Mouse (Mus musculus): Measurements from ENCODE around the gene Krt33b. TPM values are rescaled to one million over a fixed set of nuclear protein-coding genes. Genes with fewer than 3 reads are reported as not detected.

The Krt33b gene
- polyA plus RNA-seq, 1 experiment from 2014 or later: not detected

DNA sequence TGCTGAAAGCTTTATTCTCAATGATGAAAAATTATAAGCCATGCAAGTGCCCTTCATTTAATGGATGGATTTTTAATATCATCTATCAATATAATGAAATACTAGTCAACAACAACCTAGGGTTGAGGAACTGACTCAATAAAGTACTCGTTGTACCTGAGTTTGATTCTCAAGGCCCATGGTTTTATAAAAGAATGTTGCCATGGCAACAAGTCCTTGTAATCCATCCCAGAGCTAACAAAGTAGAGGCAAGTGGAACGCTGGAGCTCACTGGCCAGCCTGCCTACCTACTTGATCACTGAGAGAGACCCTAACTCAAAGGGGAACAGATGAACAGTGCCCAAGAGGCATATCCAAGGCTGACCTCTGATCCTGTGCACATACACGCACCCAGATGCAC is 39.1 kb downstream of the Krt33b start:
- Histone ChIP-seq H3K4me1 (no peaks in the 10 kb centered on the region), H3K4me2 (no peak overlapping the region), H3K9ac (no peak overlapping the region), H3K27me3 (replicated peaks) (peaks cover 43% of the 10 kb centered on the region), H3K27ac (replicated peaks) (no peak overlapping the region), H3K4me3 (no peak overlapping the region), H3K9me3 (no peaks in the 10 kb centered on the region), H3K36me3 (no peaks in the 10 kb centered on the region)
- no peak for ATAC-seq (ENCODE audit: extremely low read depth, insufficient number of reproducible peaks, low FRiP score, low TSS enrichment)
- WGBS: 72% methylated on average over 3 of the region's 3 CpGs

- WGBS: 66% methylated on average over 6 of the region's 6 CpGs
- Histone ChIP-seq H3K36me3 (no peaks in the 10 kb centered on the region), H3K27me3 (replicated peaks) (peaks cover 43% of the 10 kb centered on the region), H3K9ac (no peak overlapping the region), H3K4me1 (no peaks in the 10 kb centered on the region), H3K9me3 (no peaks in the 10 kb centered on the region), H3K27ac (replicated peaks) (no peak overlapping the region), H3K4me2 (no peak overlapping the region), H3K4me3 (no peak overlapping the region)
- ATAC-seq (ENCODE audit: extremely low read depth, insufficient number of reproducible peaks, low FRiP score, low TSS enrichment): no peak
Measured at GRCm38 (mm10) chr11:99989881-99990405, 39.7 kb downstream of the Krt33b start.

DNA sequence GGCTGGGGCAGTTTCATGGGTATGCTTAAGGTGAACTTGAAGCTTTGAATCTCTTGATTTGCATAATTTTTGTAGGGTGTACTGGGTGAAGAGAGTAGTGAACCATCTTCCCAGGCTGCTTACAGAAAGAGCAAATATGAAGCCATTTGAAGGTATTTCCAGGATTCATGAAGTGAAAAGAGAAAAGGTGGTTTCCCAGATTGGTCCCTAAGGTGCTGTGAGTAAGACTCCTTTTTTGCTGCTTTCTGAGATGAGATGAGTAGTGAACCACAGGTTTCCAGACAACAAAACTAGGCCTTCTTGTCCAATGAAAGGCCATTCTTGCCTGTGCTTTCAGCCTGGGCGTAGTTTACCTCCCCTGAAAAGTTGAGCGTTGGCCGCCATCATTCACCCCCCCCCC is 41.1 kb downstream of the Krt33b start:
- Histone ChIP-seq H3K4me3 (no peak overlapping the region), H3K4me1 (no peaks in the 10 kb centered on the region), H3K9ac (no peak overlapping the region), H3K27me3 (replicated peaks) (peaks cover 40% of the 10 kb centered on the region), H3K36me3 (no peaks in the 10 kb centered on the region), H3K27ac (replicated peaks) (no peak overlapping the region), H3K4me2 (no peak overlapping the region), H3K9me3 (no peaks in the 10 kb centered on the region)
- no peak for ATAC-seq (ENCODE audit: extremely low read depth, insufficient number of reproducible peaks, low FRiP score, low TSS enrichment)
- WGBS: 78% methylated on average over 3 of the region's 3 CpGs

DNA sequence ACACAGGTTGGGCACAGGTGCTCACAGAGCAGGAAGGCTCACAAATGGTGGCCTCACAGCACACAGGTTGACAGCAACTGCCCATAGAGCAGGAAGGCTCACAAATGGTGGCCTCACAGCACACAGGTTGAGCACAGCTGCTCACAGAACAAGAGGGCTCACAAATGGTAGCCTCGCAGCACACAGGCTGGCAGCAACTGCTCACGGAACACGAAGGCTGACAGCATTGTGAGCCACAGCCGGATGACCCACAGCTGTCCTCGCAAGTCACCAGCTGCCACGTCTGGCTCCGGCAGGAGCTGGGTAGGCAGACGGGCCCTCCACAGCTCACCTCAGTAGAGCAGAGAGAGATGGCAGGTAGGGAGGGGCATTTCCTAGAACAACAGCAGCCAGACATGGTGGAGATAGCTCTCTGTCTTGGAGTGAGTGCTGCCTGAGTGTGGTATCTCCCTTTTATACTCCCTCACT is 43.5 kb downstream of the Krt33b start, which contains the start of gene Krtap16-1:
Krtap16-1 (minus strand) TSS at position 418 of the 468 bp plus-strand sequence.
- ATAC-seq (ENCODE audit: extremely low read depth, insufficient number of reproducible peaks, low FRiP score, low TSS enrichment): no peak
- no peaks in the 10 kb centered on the region for H3K9me3 ChIP-seq
- no peak within 1 kb of the TSS for H3K9ac ChIP-seq
- H3K4me2 ChIP-seq: no peak within 1 kb of the TSS
- H3K27me3 ChIP-seq (replicated peaks): peaks cover 35% of the 10 kb centered on the region
- H3K27ac ChIP-seq (replicated peaks): no peak within 1 kb of the TSS
- no peaks in the 10 kb centered on the region for H3K4me1 ChIP-seq
- 71% methylated on average over 8 of the region's 8 CpGs for WGBS
- no peaks in the 10 kb centered on the region for H3K36me3 ChIP-seq
- H3K4me3 ChIP-seq: no peak within 1 kb of the TSS

- ATAC-seq (ENCODE audit: extremely low read depth, insufficient number of reproducible peaks, low FRiP score, low TSS enrichment): no peak
- Histone ChIP-seq H3K27me3 (replicated peaks) (peaks cover 35% of the 10 kb centered on the region), H3K27ac (replicated peaks) (no peak overlapping the region), H3K36me3 (no peaks in the 10 kb centered on the region), H3K4me1 (no peaks in the 10 kb centered on the region), H3K4me2 (no peak overlapping the region), H3K9ac (no peak overlapping the region), H3K9me3 (no peaks in the 10 kb centered on the region), H3K4me3 (no peak overlapping the region)
- WGBS: 69% methylated on average over 20 of the region's 20 CpGs
Measured at GRCm38 (mm10) chr11:99985291-99986092, 44.2 kb downstream of the Krt33b start.

GRCm38 (mm10) chr11:99983442-99983841 is 46.2 kb downstream of the Krt33b start:
- Histone ChIP-seq H3K4me1 (no peaks in the 10 kb centered on the region), H3K36me3 (no peaks in the 10 kb centered on the region)

GRCm38 (mm10) chr11:99982731-99983130 is 46.9 kb downstream of the Krt33b start:
- H3K4me1 ChIP-seq: no peaks in the 10 kb centered on the region
- H3K27me3 ChIP-seq (replicated peaks): peaks cover 35% of the 10 kb centered on the region
- H3K4me2 ChIP-seq: no peak overlapping the region
- H3K36me3 ChIP-seq: no peaks in the 10 kb centered on the region
- no peak overlapping the region for H3K27ac ChIP-seq (replicated peaks)
- ATAC-seq (ENCODE audit: extremely low read depth, insufficient number of reproducible peaks, low FRiP score, low TSS enrichment): no peak
- WGBS: 71% methylated on average over 9 of the region's 9 CpGs
- no peaks in the 10 kb centered on the region for H3K9me3 ChIP-seq
- no peak overlapping the region for H3K9ac ChIP-seq
- no peak overlapping the region for H3K4me3 ChIP-seq

More at GRCm38 (mm10) chr11:99983442-99983841, 46.2 kb downstream of the Krt33b start:
- Histone ChIP-seq H3K4me3 (no peak overlapping the region), H3K27ac (replicated peaks) (no peak overlapping the region), H3K27me3 (replicated peaks) (peaks cover 35% of the 10 kb centered on the region), H3K9me3 (no peaks in the 10 kb centered on the region), H3K9ac (no peak overlapping the region), H3K4me2 (no peak overlapping the region)
- 84% methylated on average over 1 of the region's 1 CpGs for WGBS
- no peak for ATAC-seq (ENCODE audit: extremely low read depth, insufficient number of reproducible peaks, low FRiP score, low TSS enrichment)

DNA sequence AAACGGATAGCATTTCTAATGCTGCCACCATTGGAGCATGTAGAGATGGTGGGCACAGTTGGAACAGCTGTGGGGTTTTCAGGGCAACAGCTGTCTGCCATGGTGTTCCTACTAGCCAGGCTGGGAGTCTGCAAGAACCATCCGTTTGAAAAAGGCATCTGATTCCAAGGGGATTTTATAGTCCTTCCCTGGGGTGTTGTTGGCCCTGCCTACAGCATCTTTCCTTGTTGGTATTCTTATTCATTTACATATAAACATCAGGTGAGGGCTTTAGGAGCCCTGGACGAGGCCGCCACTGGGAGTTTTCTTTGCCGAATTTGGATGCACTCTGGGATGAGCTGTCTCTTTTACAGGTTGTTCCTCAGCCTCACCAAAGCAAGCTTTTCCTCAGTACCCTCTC is 50.7 kb downstream of the Krt33b start, which contains the start of gene Krtap29-1:
Krtap29-1 (minus strand) TSS at position 101 of the 400 bp plus-strand sequence.
- 64% methylated on average over 5 of the region's 5 CpGs for WGBS
- Histone ChIP-seq H3K9ac (no peak within 1 kb of the TSS), H3K9me3 (no peaks in the 10 kb centered on the region), H3K27me3 (replicated peaks) (peaks cover 10% of the 10 kb centered on the region; the same call in 1 of the 2 replicates), H3K36me3 (no peaks in the 10 kb centered on the region), H3K4me1 (no peaks in the 10 kb centered on the region), H3K4me2 (no peak within 1 kb of the TSS), H3K27ac (replicated peaks) (no peak within 1 kb of the TSS), H3K4me3 (no peak within 1 kb of the TSS)
- no peak for ATAC-seq (ENCODE audit: extremely low read depth, insufficient number of reproducible peaks, low FRiP score, low TSS enrichment)

Other genes starting within 250 kb of the Krt33b start
- not detected in 2 replicates for gene Krtap4-8, start 249.2 kb downstream of the Krt33b start, polyA plus RNA-seq (2015; fragmentation: Nextera tagmentation; extraction: Ambion mirVana)
- gene Krtap4-9, start 244.7 kb downstream of the Krt33b start, polyA plus RNA-seq (2015; fragmentation: Nextera tagmentation; extraction: Ambion mirVana): not detected in 2 replicates
- not detected in 2 replicates for gene Gm11596, start 236.4 kb downstream of the Krt33b start, polyA plus RNA-seq (2015; fragmentation: Nextera tagmentation; extraction: Ambion mirVana)
- gene Gm11569, start 230.9 kb downstream of the Krt33b start, polyA plus RNA-seq (2015; fragmentation: Nextera tagmentation; extraction: Ambion mirVana): not detected in 2 replicates
- gene Gm11554, start 225.4 kb downstream of the Krt33b start, polyA plus RNA-seq (2015; fragmentation: Nextera tagmentation; extraction: Ambion mirVana): not detected in 2 replicates
- not detected in 2 replicates for gene Krtap4-13, start 220.0 kb downstream of the Krt33b start, polyA plus RNA-seq (2015; fragmentation: Nextera tagmentation; extraction: Ambion mirVana)
- not detected in 2 replicates for gene Gm11564, start 214.2 kb downstream of the Krt33b start, polyA plus RNA-seq (2015; fragmentation: Nextera tagmentation; extraction: Ambion mirVana)
- gene 2300003K06Rik, start 191.8 kb downstream of the Krt33b start, polyA plus RNA-seq (2015; fragmentation: Nextera tagmentation; extraction: Ambion mirVana): not detected in 2 replicates
- gene Krtap4-16, start 178.3 kb downstream of the Krt33b start, polyA plus RNA-seq (2015; fragmentation: Nextera tagmentation; extraction: Ambion mirVana): not detected in 2 replicates
- not detected in 2 replicates for gene Gm11568, start 172.0 kb downstream of the Krt33b start, polyA plus RNA-seq (2015; fragmentation: Nextera tagmentation; extraction: Ambion mirVana)
- not detected in 2 replicates for gene Gm11559, start 165.4 kb downstream of the Krt33b start, polyA plus RNA-seq (2015; fragmentation: Nextera tagmentation; extraction: Ambion mirVana)
- not detected in 2 replicates for gene Krtap9-1, start 156.5 kb downstream of the Krt33b start, polyA plus RNA-seq (2015; fragmentation: Nextera tagmentation; extraction: Ambion mirVana)
- gene Gm11567, start 150.7 kb downstream of the Krt33b start, polyA plus RNA-seq (2015; fragmentation: Nextera tagmentation; extraction: Ambion mirVana): not detected in 2 replicates
- gene Krtap31-1, start 121.9 kb downstream of the Krt33b start, polyA plus RNA-seq (2015; fragmentation: Nextera tagmentation; extraction: Ambion mirVana): not detected in 2 replicates
- gene Gm11565, start 115.1 kb downstream of the Krt33b start, polyA plus RNA-seq (2015; fragmentation: Nextera tagmentation; extraction: Ambion mirVana): not detected in 2 replicates
- not detected in 2 replicates for gene Krtap31-2, start 93.6 kb downstream of the Krt33b start, polyA plus RNA-seq (2015; fragmentation: Nextera tagmentation; extraction: Ambion mirVana)
- gene Krtap9-5, start 81.4 kb downstream of the Krt33b start, polyA plus RNA-seq (2015; fragmentation: Nextera tagmentation; extraction: Ambion mirVana): not detected in 2 replicates
- gene Krtap29-1, start 50.8 kb downstream of the Krt33b start, polyA plus RNA-seq (2015; fragmentation: Nextera tagmentation; extraction: Ambion mirVana): not detected in 2 replicates
- gene Krtap16-1, start 43.3 kb downstream of the Krt33b start, polyA plus RNA-seq (2015; fragmentation: Nextera tagmentation; extraction: Ambion mirVana): not detected in 2 replicates
- gene Krtap17-1, start 35.9 kb downstream of the Krt33b start, polyA plus RNA-seq (2015; fragmentation: Nextera tagmentation; extraction: Ambion mirVana): not detected in 2 replicates
- gene Krt33a, start 13.7 kb downstream of the Krt33b start, polyA plus RNA-seq (2015; fragmentation: Nextera tagmentation; extraction: Ambion mirVana): not detected in 2 replicates
- gene Krt34, start 11.7 kb upstream of the Krt33b start, polyA plus RNA-seq (2015; fragmentation: Nextera tagmentation; extraction: Ambion mirVana): not detected in 2 replicates
- not detected in 2 replicates for gene Krt31, start 20.7 kb upstream of the Krt33b start, polyA plus RNA-seq (2015; fragmentation: Nextera tagmentation; extraction: Ambion mirVana)
- not detected in 2 replicates for gene Krt32, start 58.4 kb upstream of the Krt33b start, polyA plus RNA-seq (2015; fragmentation: Nextera tagmentation; extraction: Ambion mirVana)
- gene Krt35, start 66.4 kb upstream of the Krt33b start, polyA plus RNA-seq (2015; fragmentation: Nextera tagmentation; extraction: Ambion mirVana): not detected in 2 replicates
- not detected in 2 replicates for gene Krt36, start 75.8 kb upstream of the Krt33b start, polyA plus RNA-seq (2015; fragmentation: Nextera tagmentation; extraction: Ambion mirVana)
- gene Krt13, start 91.7 kb upstream of the Krt33b start, polyA plus RNA-seq (2015; fragmentation: Nextera tagmentation; extraction: Ambion mirVana): not detected in 2 replicates
- gene Krt15, start 106.1 kb upstream of the Krt33b start, polyA plus RNA-seq (2015; fragmentation: Nextera tagmentation; extraction: Ambion mirVana): 1.2 and 1.5 TPM in 2 replicates
- 72.6 and 74.0 TPM in 2 replicates for gene Krt19, start 118.8 kb upstream of the Krt33b start, polyA plus RNA-seq (2015; fragmentation: Nextera tagmentation; extraction: Ambion mirVana)
- gene Krt9, start 163.4 kb upstream of the Krt33b start, polyA plus RNA-seq (2015; fragmentation: Nextera tagmentation; extraction: Ambion mirVana): not detected in 2 replicates
- 3.0 and 3.1 TPM in 2 replicates for gene Krt14, start 177.7 kb upstream of the Krt33b start, polyA plus RNA-seq (2015; fragmentation: Nextera tagmentation; extraction: Ambion mirVana)
- gene Krt16, start 219.0 kb upstream of the Krt33b start, polyA plus RNA-seq (2015; fragmentation: Nextera tagmentation; extraction: Ambion mirVana): not detected in 2 replicates
- gene Krt17, start 231.2 kb upstream of the Krt33b start, polyA plus RNA-seq (2015; fragmentation: Nextera tagmentation; extraction: Ambion mirVana): 2.3 and 3.0 TPM in 2 replicates
- gene Krt42, start 240.0 kb upstream of the Krt33b start, polyA plus RNA-seq (2015; fragmentation: Nextera tagmentation; extraction: Ambion mirVana): not detected in 2 replicates

Measured in heart, embryonic 13.5 days (tissue).